Mouse (Mus musculus) cortical plate, adult 2 months (tissue): ENCODE data around the gene Rasl11a. TPM values are rescaled to one million over a fixed set of nuclear protein-coding genes. Genes with fewer than 3 reads are reported as not detected.

Experiments
- H3K27ac ChIP-seq: fragments of 200-500 bp; 2 replicates; pipeline ENCODE4 v1.5.1; 2012; ENCODE audit warnings: low read length, control low read depth, inconsistent platforms; ENCODE audit not compliant: insufficient read depth
- H3K4me1 ChIP-seq: fragments of 200-500 bp; 2 replicates; pipeline ENCODE4 v1.6.1; 2011; ENCODE audit warnings: low read length; ENCODE audit not compliant: control insufficient read depth, insufficient read depth
- H3K4me3 ChIP-seq: fragments of 200-500 bp; 2 replicates; pipeline ENCODE4 v1.5.1; 2011; ENCODE audit warnings: mild to moderate bottlenecking, low read length, control low read depth; ENCODE audit not compliant: insufficient read depth
- CTCF ChIP-seq: fragments of 200-500 bp; IDR thresholded peaks from 2 replicates; pipeline ENCODE4 v1.5.1; 2011; ENCODE audit warnings: mild to moderate bottlenecking, control low read depth, low read length; ENCODE audit not compliant: insufficient read depth; ENCODE audit errors: extremely low read depth
- POLR2A ChIP-seq: fragments of 200-500 bp; IDR thresholded peaks from 2 replicates; pipeline ENCODE4 v1.6.1; 2011; ENCODE audit warnings: mild to moderate bottlenecking, low read length, control low read depth; ENCODE audit not compliant: insufficient read depth; ENCODE audit errors: extremely low read depth
- polyA plus RNA-seq: library from polyadenylated mRNA; depleted of rRNA; stranded (reverse); fragments of >200 nt; gene quantifications from 2 replicates; pipeline ENCODE4 v1.2.3, GENCODE M21; 2012

Gene Rasl11a
- polyA plus RNA-seq, 1 experiment: 3.8 TPM

GRCm38 (mm10) chr5:146840422-146840821, 4.4 kb upstream of the Rasl11a start:
- no peak for TF ChIP-seq CTCF
- TF ChIP-seq POLR2A: no peak
- peaks cover 1% of the 10 kb centered on the region; the same call in 1 of the 2 replicates for H3K4me1 ChIP-seq
- no peak overlapping the region for H3K27ac ChIP-seq
- no peak overlapping the region for H3K4me3 ChIP-seq

- TF ChIP-seq CTCF: no peak
- TF ChIP-seq POLR2A: no peak
- Histone ChIP-seq H3K27ac (peak overlapping the region; percentile 10; the same call in 1 of the 2 replicates), H3K4me1 (peaks cover 4% of the 10 kb centered on the region; the same call in 1 of the 2 replicates), H3K4me3 (no peak overlapping the region)
These were observed 3.6 kb upstream of the Rasl11a start for GRCm38 (mm10) chr5:146841301-146841700.

DNA sequence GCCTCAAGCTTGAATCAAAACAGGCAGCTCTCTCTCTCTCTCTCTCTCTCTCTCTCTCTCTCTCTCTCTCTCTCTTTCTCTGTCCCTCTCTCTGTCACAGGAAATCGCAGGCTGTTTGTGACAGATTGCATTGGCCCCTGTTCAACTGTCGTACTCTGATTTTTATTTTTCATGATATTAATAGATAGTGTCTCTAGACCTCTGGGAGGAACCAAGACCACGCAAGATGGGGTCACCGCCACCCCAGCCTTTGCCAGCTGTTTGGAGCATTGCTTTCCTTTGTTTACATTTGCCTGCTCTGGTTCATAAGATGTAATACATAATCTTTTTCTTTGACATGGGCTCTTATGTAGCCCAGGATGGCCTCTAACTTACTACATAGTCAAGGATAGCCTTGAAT, 2.9 kb upstream of the Rasl11a start:
- H3K4me3 ChIP-seq: no peak overlapping the region
- no peak overlapping the region for H3K27ac ChIP-seq
- TF ChIP-seq CTCF: no peak
- TF ChIP-seq POLR2A: no peak
- peaks cover 4% of the 10 kb centered on the region; the same call in 1 of the 2 replicates for H3K4me1 ChIP-seq

- no peak for TF ChIP-seq POLR2A
- TF ChIP-seq CTCF: peak; percentile 43
- peak overlapping the region; percentile 13; the same call in 1 of the 2 replicates for H3K27ac ChIP-seq
- H3K4me1 ChIP-seq: peaks cover 4% of the 10 kb centered on the region; the same call in 1 of the 2 replicates
- H3K4me3 ChIP-seq: peak overlapping the region; percentile 62; the same call in 1 of the 2 replicates
These were observed 450 bp upstream of the Rasl11a start for GRCm38 (mm10) chr5:146844301-146844941.

- no peak overlapping the region for H3K4me3 ChIP-seq
- H3K27ac ChIP-seq: no peak overlapping the region
- peaks cover 3% of the 10 kb centered on the region; the same call in 1 of the 2 replicates for H3K4me1 ChIP-seq
- TF ChIP-seq POLR2A (no peak), CTCF (no peak)
These were observed 1.6 kb downstream of the Rasl11a start for GRCm38 (mm10) chr5:146846489-146846888.

DNA sequence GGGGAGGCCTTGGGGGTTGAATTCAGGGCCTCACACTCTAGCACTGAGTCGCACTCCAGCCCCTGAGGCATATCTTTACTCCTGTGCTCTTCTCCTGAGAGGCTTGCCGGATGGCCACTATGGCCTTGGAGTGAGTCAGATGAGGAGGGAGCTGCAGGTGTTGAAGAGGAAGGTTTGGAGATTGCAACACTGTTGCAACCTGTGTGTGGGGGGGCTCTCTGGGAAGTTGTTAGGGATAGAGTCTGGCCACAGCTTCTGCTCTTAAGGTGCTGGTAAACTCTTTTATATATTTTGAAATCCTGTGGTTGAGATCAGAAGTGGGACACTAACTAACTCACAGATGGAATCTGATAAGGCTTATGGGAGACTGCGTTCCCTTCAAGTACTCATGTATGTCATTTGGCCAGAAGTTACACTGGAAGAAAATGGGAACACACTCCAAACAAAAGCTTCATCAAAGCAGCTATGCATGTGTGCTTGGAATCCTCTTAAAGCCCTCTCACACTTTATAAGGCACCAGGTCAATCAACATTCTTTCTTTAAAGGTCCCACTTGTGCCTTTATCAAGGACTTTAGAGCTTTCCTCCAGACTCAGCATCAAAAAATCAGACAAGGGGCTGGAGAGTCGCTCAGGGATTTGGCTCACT, 4.2 kb downstream of the Rasl11a start:
- no peak for TF ChIP-seq CTCF
- TF ChIP-seq POLR2A: no peak
- Histone ChIP-seq H3K4me3 (no peak overlapping the region), H3K27ac (no peak overlapping the region), H3K4me1 (peaks cover 3% of the 10 kb centered on the region; the same call in 1 of the 2 replicates)

GRCm38 (mm10) chr5:146856106-146856505, 11.2 kb downstream of the Rasl11a start:
- TF ChIP-seq CTCF (no peak), POLR2A (no peak)
- H3K4me1 ChIP-seq: 0 out of 2 replicates have a peak, but pooled peaks cover 2% of the 10 kb centered on the region
- H3K27ac ChIP-seq: no peak overlapping the region
- no peak overlapping the region for H3K4me3 ChIP-seq

DNA sequence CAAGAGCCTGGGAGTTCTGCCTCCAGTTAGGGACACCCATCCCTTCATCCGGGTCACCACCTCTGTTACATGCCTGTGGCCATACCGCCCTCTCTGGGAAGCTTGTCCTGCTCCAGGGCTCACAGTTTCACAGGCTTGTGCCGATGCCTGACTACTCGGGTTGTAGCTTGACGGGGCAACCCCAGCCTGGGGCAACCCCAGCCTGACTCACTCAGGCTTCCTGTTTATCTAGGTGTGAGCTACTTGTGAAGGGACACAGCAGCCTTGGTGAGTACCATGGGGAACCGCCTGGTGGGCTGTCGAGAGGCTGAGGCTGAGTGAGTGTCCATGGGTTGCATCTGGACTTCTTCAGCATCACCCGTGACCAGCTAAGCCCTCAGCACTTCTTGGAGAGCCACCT, 12.7 kb downstream of the Rasl11a start:
- Histone ChIP-seq H3K4me3 (no peak overlapping the region), H3K27ac (no peak overlapping the region), H3K4me1 (peaks cover 4% of the 10 kb centered on the region; the same call in 1 of the 2 replicates)

DNA sequence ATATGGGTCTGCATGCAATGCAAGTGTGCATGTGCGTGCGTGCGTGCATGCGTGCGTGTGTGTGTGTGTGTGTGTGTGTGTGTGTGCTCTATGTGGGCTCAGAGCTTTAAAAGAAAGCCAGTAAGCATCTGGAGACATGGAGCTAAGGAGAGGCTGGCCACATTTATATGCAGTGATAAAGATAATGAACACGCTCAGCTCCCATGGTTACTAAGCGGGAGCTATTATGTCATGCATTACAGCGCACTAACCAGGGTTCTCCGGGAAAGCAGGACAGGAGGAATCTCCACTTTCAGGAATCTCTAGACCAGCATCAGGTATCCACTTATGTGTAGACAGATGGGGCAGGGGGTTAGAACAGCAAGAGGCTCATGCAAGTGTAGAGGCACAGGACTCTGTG, 13.9 kb downstream of the Rasl11a start:
- no peak for TF ChIP-seq CTCF
- Histone ChIP-seq H3K27ac (no peak overlapping the region), H3K4me3 (no peak overlapping the region), H3K4me1 (peaks cover 4% of the 10 kb centered on the region; the same call in 1 of the 2 replicates)

More for the DNA sequence above, 12.7 kb downstream of the Rasl11a start:
- TF ChIP-seq POLR2A (no peak), CTCF (no peak)

GRCm38 (mm10) chr5:146859246-146859645, 14.4 kb downstream of the Rasl11a start:
- H3K27ac ChIP-seq: no peak overlapping the region
- peaks cover 4% of the 10 kb centered on the region; the same call in 1 of the 2 replicates for H3K4me1 ChIP-seq
- TF ChIP-seq POLR2A: no peak
- no peak for TF ChIP-seq CTCF
- H3K4me3 ChIP-seq: no peak overlapping the region
